Mouse (Mus musculus) MEL (cell line): ENCODE results near the gene Tsga10ip. TPM values are rescaled to one million over a fixed set of nuclear protein-coding genes. Genes with fewer than 3 reads are reported as not detected.

ENCODE experiments used
- DNase-seq: peaks from one replicate; pipeline ENCODE4 v3.0.0; 2011; ENCODE audit warnings: low read depth, low spot score
- H3K27ac ChIP-seq: 2 replicates; pipeline ENCODE4 v1.5.1; 2012; ENCODE audit warnings: low read depth, mild to moderate bottlenecking, control low read depth, low read length, moderate library complexity; ENCODE audit not compliant: control insufficient read depth
- H3K27me3 ChIP-seq, 2 experiments: fragments of 150-350 bp in 1 of 2; sonication (generic) in 1 of 2; 2 replicates each; pipeline ENCODE4 v1.6.1; 2012; ENCODE audit warnings: low read length in 2 of 2, mild to moderate bottlenecking in 2 of 2, improper control_type of control experiment in 1 of 2, moderate library complexity in 1 of 2; ENCODE audit not compliant: insufficient read depth in 2 of 2, control insufficient read depth in 1 of 2
- H3K36me3 ChIP-seq, 2 experiments: 2 replicates each; pipeline ENCODE4 v1.6.1; 2012 to 2014; ENCODE audit warnings: low read length in 2 of 2, improper control_type of control experiment in 1 of 2, inconsistent platforms in 1 of 2, mild to moderate bottlenecking in 1 of 2; ENCODE audit not compliant: insufficient read depth in 2 of 2, control insufficient read depth in 1 of 2
- H3K4me1 ChIP-seq, 2 experiments: fragments of 150-350 bp in 1 of 2; sonication (generic) in 1 of 2; 2 replicates each; pipeline ENCODE4 v1.6.1; 2012; ENCODE audit warnings: low read length in 2 of 2, improper control_type of control experiment in 1 of 2, mild to moderate bottlenecking in 1 of 2; ENCODE audit not compliant: insufficient read depth in 2 of 2, control insufficient read depth in 1 of 2
- H3K4me3 ChIP-seq, 2 experiments: fragments of 150-350 bp in 1 of 2; sonication (generic) in 1 of 2; 2 replicates each; pipeline ENCODE4 v1.5.1; 2012; ENCODE audit warnings: low read depth in 2 of 2, low read length in 2 of 2, mild to moderate bottlenecking in 2 of 2, moderate library complexity in 2 of 2, control low read depth in 1 of 2, improper control_type of control experiment in 1 of 2; ENCODE audit not compliant: control insufficient read depth in 1 of 2, insufficient read depth in 1 of 2
- H3K79me2 ChIP-seq: 2 replicates; pipeline ENCODE4 v1.6.1; 2012; ENCODE audit warnings: mild to moderate bottlenecking, low read length, moderate library complexity; ENCODE audit not compliant: control insufficient read depth, poor library complexity, insufficient read depth
- H3K9ac ChIP-seq: 2 replicates; pipeline ENCODE4 v1.6.1; 2012; ENCODE audit warnings: low read depth, mild to moderate bottlenecking, control low read depth, low read length, moderate library complexity; ENCODE audit not compliant: control insufficient read depth, poor library complexity, severe bottlenecking
- H3K9me3 ChIP-seq: fragments of 150-350 bp; sonication (generic); replicated peaks from 2 replicates; pipeline ENCODE4 v1.6.1; 2012; ENCODE audit warnings: mild to moderate bottlenecking, low read length, improper control_type of control experiment, moderate library complexity; ENCODE audit not compliant: insufficient read depth
- BHLHE40 ChIP-seq: IDR thresholded peaks from 2 replicates; pipeline ENCODE4 v1.6.1; 2012; ENCODE audit warnings: low read depth, mild to moderate bottlenecking, inconsistent platforms, low read length, improper control_type of control experiment, borderline replicate concordance
- CHD1 ChIP-seq: IDR thresholded peaks from 2 replicates; pipeline ENCODE4 v1.6.1; 2012; ENCODE audit warnings: low read depth, mild to moderate bottlenecking, inconsistent platforms, low read length, improper control_type of control experiment
- E2F4 ChIP-seq: IDR thresholded peaks from 2 replicates; pipeline ENCODE4 v1.6.1; 2011; ENCODE audit warnings: low read depth, low read length, improper control_type of control experiment, borderline replicate concordance
- EP300 ChIP-seq, 2 experiments: IDR thresholded peaks; 2 replicates each; pipeline ENCODE4 v1.6.1; 2011; ENCODE audit warnings: improper control_type of control experiment in 2 of 2, low read length in 2 of 2, low read depth in 1 of 2, mild to moderate bottlenecking in 1 of 2
- GATA1 ChIP-seq: IDR thresholded peaks from 2 replicates; pipeline ENCODE4 v1.6.1; 2011; ENCODE audit warnings: low read depth, low read length, improper control_type of control experiment
- HCFC1 ChIP-seq: IDR thresholded peaks from 2 replicates; pipeline ENCODE4 v1.6.1; 2012; ENCODE audit warnings: low read depth, mild to moderate bottlenecking, inconsistent platforms, low read length, improper control_type of control experiment, moderate library complexity
- MAFK ChIP-seq: IDR thresholded peaks from 2 replicates; pipeline ENCODE4 v1.6.1; 2011; ENCODE audit warnings: low read depth, mild to moderate bottlenecking, low read length, improper control_type of control experiment, borderline replicate concordance
- MAX ChIP-seq: IDR thresholded peaks from 2 replicates; pipeline ENCODE4 v1.6.1; 2011; ENCODE audit warnings: low read length, improper control_type of control experiment
- MAZ ChIP-seq: IDR thresholded peaks from 2 replicates; pipeline ENCODE4 v1.6.1; 2012; ENCODE audit warnings: low read depth, mild to moderate bottlenecking, inconsistent platforms, low read length, improper control_type of control experiment
- MEF2A ChIP-seq: IDR thresholded peaks from 2 replicates; pipeline ENCODE4 v1.6.1; 2014; ENCODE audit warnings: low read depth, mild to moderate bottlenecking, inconsistent platforms, low read length, improper control_type of control experiment; ENCODE audit not compliant: poor library complexity, insufficient replicate concordance, severe bottlenecking; ENCODE audit errors: extremely low read depth
- MXI1 ChIP-seq: IDR thresholded peaks from 2 replicates; pipeline ENCODE4 v1.6.1; 2011; ENCODE audit warnings: mild to moderate bottlenecking, low read depth, low read length, improper control_type of control experiment
- POLR2AphosphoS2 ChIP-seq: IDR thresholded peaks from 2 replicates; pipeline ENCODE4 v1.6.1; 2011; ENCODE audit warnings: low read length, improper control_type of control experiment
- POLR2AphosphoS5 ChIP-seq: IDR thresholded peaks from 2 replicates; pipeline ENCODE4 v1.6.1; 2012; ENCODE audit warnings: low read depth, borderline replicate concordance, mild to moderate bottlenecking, inconsistent platforms, low read length, moderate library complexity, mixed read lengths
- RCOR1 ChIP-seq: IDR thresholded peaks from 2 replicates; pipeline ENCODE4 v1.6.1; 2012; ENCODE audit warnings: low read depth, mild to moderate bottlenecking, inconsistent platforms, low read length, improper control_type of control experiment
- SIN3A ChIP-seq: IDR thresholded peaks from 2 replicates; pipeline ENCODE4 v1.6.1; 2012; ENCODE audit warnings: low read length, improper control_type of control experiment, inconsistent platforms
- SMC3 ChIP-seq: IDR thresholded peaks from 2 replicates; pipeline ENCODE4 v1.6.1; 2011; ENCODE audit warnings: low read depth, low read length, improper control_type of control experiment
- TAL1 ChIP-seq: IDR thresholded peaks from 2 replicates; pipeline ENCODE4 v1.6.1; 2012; ENCODE audit warnings: mild to moderate bottlenecking, inconsistent platforms, low read length, moderate library complexity, mixed read lengths
- TBP ChIP-seq: IDR thresholded peaks from 2 replicates; pipeline ENCODE4 v1.8.0; 2011; ENCODE audit warnings: low read depth, low read length, improper control_type of control experiment
- TCF12 ChIP-seq: IDR thresholded peaks from 2 replicates; pipeline ENCODE4 v1.6.1; 2014; ENCODE audit warnings: low read depth, mild to moderate bottlenecking, inconsistent platforms, low read length, improper control_type of control experiment, moderate library complexity
- ZNF384 ChIP-seq: IDR thresholded peaks from 2 replicates; pipeline ENCODE4 v1.6.1; 2012; ENCODE audit warnings: low read depth, mild to moderate bottlenecking, inconsistent platforms, low read length, improper control_type of control experiment
- polyA plus RNA-seq, 2 experiments: library from polyadenylated mRNA; stranded (reverse) in 1 of 2; unstranded in 1 of 2; fragments of >175 nt in 1 of 2; fragments of >200 nt in 1 of 2; gene quantifications; 2 replicates each; pipeline versions ENCODE4 v1.2.1 to v1.2.4; 2012; ENCODE audit warnings: low replicate concordance in 2 of 2, low read depth in 1 of 2; ENCODE audit not compliant: insufficient read length in 2 of 2, insufficient read depth in 1 of 2, missing spikeins in 1 of 2
- total RNA-seq: library from RNA; depleted of rRNA; stranded (reverse); fragments of 300-350 nt; gene quantifications from 2 replicates; pipeline ENCODE4 v1.2.3, GENCODE M21; 2012

The Tsga10ip gene
- total and polyA plus RNA-seq, 3 experiments = 0.54 to 4.5 TPM; not detected in 1

- H3K27ac ChIP-seq = no peak overlapping the region
- no peaks in the 10 kb centered on the region for H3K27me3 ChIP-seq
- no peak for DNase-seq
- H3K9ac ChIP-seq = no peak overlapping the region
- no peaks in the 10 kb centered on the region for H3K9me3 ChIP-seq
- peaks cover 8 to 34% of the 10 kb centered on the region in 2 experiments for H3K4me1 ChIP-seq
- H3K36me3 ChIP-seq = peaks cover 1 to 26% of the 10 kb centered on the region in 2 experiments; a peak in 2 of 4 replicates
- peaks cover 22% of the 10 kb centered on the region for H3K79me2 ChIP-seq
- H3K4me3 ChIP-seq = no peak overlapping the region
- no peak for TF ChIP-seq BHLHE40
- TF ChIP-seq MXI1 = no peak
- TF ChIP-seq MAFK = no peak
- TF ChIP-seq GATA1 = no peak
- no peak for TF ChIP-seq RCOR1
- TF ChIP-seq EP300 (IDR thresholded peaks at IDR 0.05; ENCODE audit: low read depth in 1 of 2, low read length in 2 of 2) = no peak
- no peak for TF ChIP-seq POLR2AphosphoS2
- TF ChIP-seq TBP = no peak
- TF ChIP-seq SIN3A = no peak
- no peak for TF ChIP-seq SMC3
- TF ChIP-seq ZNF384 = no peak
- TF ChIP-seq MAX = no peak
These were observed 40.1 kb downstream of the Tsga10ip start for GRCm38 (mm10) chr19:5362186-5362585.

GRCm38 (mm10) chr19:5356080-5356479 lies 46.2 kb downstream of the Tsga10ip start:
- H3K79me2 ChIP-seq = no peaks in the 10 kb centered on the region
- no peaks in the 10 kb centered on the region; a peak in 1 of 4 replicates for H3K27me3 ChIP-seq
- no peak overlapping the region for H3K27ac ChIP-seq
- H3K4me1 ChIP-seq = peaks cover 8 to 13% of the 10 kb centered on the region in 2 experiments
- no peak for TF ChIP-seq TBP
- TF ChIP-seq MEF2A = no peak
- no peak for TF ChIP-seq HCFC1
- TF ChIP-seq POLR2AphosphoS2 = no peak
- TF ChIP-seq CHD1 = no peak
- no peak for TF ChIP-seq E2F4
- no peak for TF ChIP-seq TAL1
- no peak for TF ChIP-seq TCF12
- TF ChIP-seq ZNF384 = no peak
- TF ChIP-seq MAZ = no peak
- TF ChIP-seq MAX = no peak
- no peak for TF ChIP-seq POLR2AphosphoS5
- peaks cover 0 to 5% of the 10 kb centered on the region in 2 experiments; a peak in 2 of 4 replicates for H3K36me3 ChIP-seq
- H3K9ac ChIP-seq = no peak overlapping the region
- H3K4me3 ChIP-seq = no peak overlapping the region
- H3K9me3 ChIP-seq = no peaks in the 10 kb centered on the region
- no peak for DNase-seq
